Mouse (Mus musculus) hindbrain, embryonic 11.5 days (tissue): ENCODE data around the gene Hip1r. TPM values are rescaled to one million over a fixed set of nuclear protein-coding genes. Genes with fewer than 3 reads are reported as not detected.

Experiments
- ATAC-seq: fragments of 200-750 bp; cut with Nextera tagmentation; 2 replicates; pipeline ENCODE4 v1.8.0; 2017; ENCODE audit warnings: mild to moderate bottlenecking, moderate TSS enrichment, moderate library complexity; ENCODE audit not compliant: low FRiP score
- DNase-seq: peaks from one replicate; pipeline ENCODE4 v3.0.0-alpha.2; 2015; ENCODE audit warnings: low spot score
- H3K27ac ChIP-seq: fragments of 300-500 bp; sonication (generic); 2 replicates; pipeline ENCODE4 v1.5.1; 2014; ENCODE audit warnings: mild to moderate bottlenecking, low read depth, low read length
- H3K27me3 ChIP-seq: fragments of 300-500 bp; sonication (generic); 2 replicates; pipeline ENCODE4 v1.6.1; 2014; ENCODE audit warnings: mild to moderate bottlenecking, low read length, moderate library complexity, mixed read lengths; ENCODE audit not compliant: control insufficient read depth, insufficient read depth
- H3K36me3 ChIP-seq: fragments of 300-500 bp; sonication (generic); 2 replicates; pipeline ENCODE4 v1.6.1; 2014; ENCODE audit warnings: mild to moderate bottlenecking, low read length, moderate library complexity, mixed read lengths; ENCODE audit not compliant: control insufficient read depth, insufficient read depth
- H3K4me1 ChIP-seq: fragments of 300-500 bp; sonication (generic); replicated peaks from 2 replicates; pipeline ENCODE4 v1.6.1; 2014; ENCODE audit warnings: low read length, mixed read lengths; ENCODE audit not compliant: control insufficient read depth, insufficient read depth
- H3K4me2 ChIP-seq: fragments of 300-500 bp; sonication (generic); replicated peaks from 2 replicates; pipeline ENCODE4 v1.6.1; 2014; ENCODE audit warnings: mild to moderate bottlenecking, low read depth, low read length
- H3K4me3 ChIP-seq: fragments of 300-500 bp; sonication (generic); 2 replicates; pipeline ENCODE4 v1.5.1; 2014; ENCODE audit warnings: low read depth, low read length
- H3K9ac ChIP-seq: fragments of 300-500 bp; sonication (generic); 2 replicates; pipeline ENCODE4 v1.6.1; 2014; ENCODE audit warnings: low read depth, low read length
- H3K9me3 ChIP-seq: fragments of 300-500 bp; sonication (generic); 2 replicates; pipeline ENCODE4 v1.6.1; 2016; ENCODE audit warnings: low read length; ENCODE audit not compliant: control insufficient read depth
- WGBS: fragments of 180-500 bp; shearing (Covaris S2); extraction: QIAGEN DNeasy Blood & Tissue Kit; methylation state at CpG from one replicate; pipeline ENCODE4 v1.1.7; 2014; 5-methylcytosine and 5-hydroxymethylcytosine counted together
- polyA plus RNA-seq: library from polyadenylated mRNA; unstranded; fragments of >200 nt; fragmentation: Nextera tagmentation; extraction: Ambion mirVana; gene quantifications from 2 replicates; pipeline ENCODE4 v1.2.1, GENCODE M21; 2014

Hip1r gene
- polyA plus RNA-seq, 1 experiment from 2014 or later, result 6.0 TPM

DNA sequence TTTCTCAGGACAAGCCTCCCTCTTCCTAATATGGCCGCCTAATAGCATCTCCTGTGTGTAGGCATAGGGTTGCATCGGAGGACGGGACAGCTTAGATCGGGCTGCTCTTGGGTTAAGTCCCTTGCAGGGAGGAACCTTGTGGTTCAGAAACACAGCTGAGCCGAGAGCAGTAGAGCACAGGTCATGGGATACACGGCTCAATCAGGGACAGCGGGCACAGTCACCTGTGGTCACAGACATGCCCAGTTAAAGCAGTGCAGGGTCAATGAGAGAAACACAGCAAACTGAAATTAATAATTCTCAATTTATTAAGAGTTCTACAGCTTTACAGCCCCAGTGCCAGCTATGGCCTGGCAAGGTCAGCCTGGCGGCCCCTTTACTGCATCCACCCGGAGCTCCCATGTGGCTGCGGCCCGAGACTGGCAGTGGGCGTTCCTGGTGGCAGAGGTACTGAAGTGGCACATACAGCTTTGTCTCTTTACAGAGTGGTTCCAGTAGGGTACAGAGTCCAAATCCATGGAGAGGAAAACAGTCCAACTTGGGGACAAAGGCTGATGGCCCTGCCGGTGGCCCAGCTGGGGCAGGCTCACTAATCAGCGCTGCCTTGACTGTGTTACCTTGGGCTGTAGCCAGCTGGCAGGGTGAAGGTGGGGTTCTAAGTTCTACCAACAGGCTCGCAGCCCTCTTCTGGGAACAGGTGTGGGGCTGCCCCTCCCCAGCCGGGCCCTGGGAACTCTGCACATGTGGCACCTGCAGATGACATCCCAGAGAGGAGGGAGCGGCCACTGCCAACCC is 31.1 kb downstream of the Hip1r start:
- no peak for DNase-seq
- no peak overlapping the region for H3K4me2 ChIP-seq
- H3K4me3 ChIP-seq, result no peak overlapping the region
- no peaks in the 10 kb centered on the region for H3K9me3 ChIP-seq
- ATAC-seq, result no peak
- no peaks in the 10 kb centered on the region for H3K27me3 ChIP-seq
- no peak overlapping the region for H3K27ac ChIP-seq
- WGBS, result 95% methylated on average over 17 of the region's 17 CpGs
- H3K9ac ChIP-seq, result no peak overlapping the region
- peaks cover 10% of the 10 kb centered on the region; the same call in 1 of the 2 replicates for H3K36me3 ChIP-seq
- H3K4me1 ChIP-seq, result 0 out of 2 replicates have a peak, but pooled peaks cover 2% of the 10 kb centered on the region

DNA sequence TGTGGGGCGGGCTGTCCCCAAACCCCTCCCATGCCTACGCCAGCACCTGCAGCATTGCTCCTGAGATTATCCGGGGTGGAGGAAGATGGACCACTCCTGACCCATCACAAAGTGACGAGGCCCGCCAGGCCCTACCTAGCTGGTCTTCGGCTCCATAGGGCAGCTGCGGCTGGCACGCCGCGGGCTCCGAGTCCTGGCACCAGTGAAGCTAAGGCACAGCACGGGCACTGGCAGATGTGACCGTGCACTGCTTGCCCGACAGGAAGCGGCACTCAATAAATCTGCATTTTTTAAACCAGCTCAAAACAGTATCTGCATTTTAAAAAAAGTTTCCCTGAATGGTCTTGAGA is 31.7 kb downstream of the Hip1r start:
- Histone ChIP-seq H3K4me1 (0 out of 2 replicates have a peak, but pooled peaks cover 2% of the 10 kb centered on the region), H3K9ac (no peak overlapping the region), H3K4me2 (no peak overlapping the region), H3K4me3 (no peak overlapping the region), H3K27ac (no peak overlapping the region), H3K27me3 (no peaks in the 10 kb centered on the region), H3K36me3 (peaks cover 10% of the 10 kb centered on the region; the same call in 1 of the 2 replicates), H3K9me3 (no peaks in the 10 kb centered on the region)
- WGBS, result 93% methylated on average over 15 of the region's 15 CpGs
- ATAC-seq, result no peak
- no peak for DNase-seq

GRCm38 (mm10) chr5:124005591-124005990 is 32.2 kb downstream of the Hip1r start:
- 0 out of 2 replicates have a peak, but pooled peaks cover 2% of the 10 kb centered on the region for H3K4me1 ChIP-seq
- H3K4me3 ChIP-seq, result no peak overlapping the region
- H3K27me3 ChIP-seq, result no peaks in the 10 kb centered on the region
- no peaks in the 10 kb centered on the region for H3K9me3 ChIP-seq
- H3K4me2 ChIP-seq, result no peak overlapping the region
- DNase-seq (no peak), ATAC-seq (no peak)
- H3K36me3 ChIP-seq, result peaks cover 10% of the 10 kb centered on the region; the same call in 1 of the 2 replicates
- no peak overlapping the region for H3K9ac ChIP-seq
- 89% methylated on average over 11 of the region's 11 CpGs for WGBS
- H3K27ac ChIP-seq, result no peak overlapping the region

DNA sequence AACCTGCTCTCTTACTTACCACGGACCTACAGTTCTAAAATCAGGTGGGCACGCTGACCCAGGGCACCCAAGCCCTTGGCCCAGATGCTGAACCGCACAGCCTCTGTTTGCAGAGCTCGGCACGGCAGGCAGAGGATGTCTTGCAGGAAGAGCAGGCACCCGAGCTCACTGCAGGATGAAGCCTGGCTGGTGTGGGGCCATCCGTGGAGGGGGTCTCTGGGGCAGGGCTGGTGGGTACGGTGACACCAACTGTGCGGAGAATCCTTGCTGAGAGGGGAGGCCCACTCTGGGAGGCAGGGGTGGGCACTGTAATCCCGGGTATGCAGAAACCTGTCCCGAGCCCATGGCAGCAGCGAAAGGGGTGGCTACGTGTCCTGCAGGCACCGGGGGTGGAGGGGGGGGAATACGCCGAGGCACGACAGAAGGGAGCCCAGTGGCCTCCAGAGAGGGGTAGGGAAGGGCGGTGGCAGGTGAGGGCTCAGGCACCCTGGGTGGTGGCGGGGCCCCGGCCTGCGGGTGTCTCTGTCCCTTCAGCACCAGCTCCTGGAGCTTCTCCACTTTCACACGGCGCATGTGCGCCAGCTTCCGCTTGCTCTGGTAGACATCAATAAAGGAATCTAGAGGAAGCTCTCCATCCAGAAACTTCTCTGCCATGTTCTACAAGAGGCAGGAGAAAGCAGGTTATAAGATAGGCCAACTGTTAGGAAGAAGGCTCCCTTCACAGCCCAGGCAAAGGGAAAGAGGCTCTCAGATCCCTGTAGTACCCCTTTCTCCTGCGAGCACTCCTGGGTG is 32.9 kb downstream of the Hip1r start:
- no peak for DNase-seq
- H3K4me3 ChIP-seq, result no peak overlapping the region
- no peak overlapping the region for H3K9ac ChIP-seq
- H3K27me3 ChIP-seq, result no peaks in the 10 kb centered on the region
- no peaks in the 10 kb centered on the region for H3K9me3 ChIP-seq
- no peak overlapping the region for H3K27ac ChIP-seq
- ATAC-seq, result no peak
- WGBS, result 93% methylated on average over 23 of the region's 26 CpGs
- H3K36me3 ChIP-seq, result peaks cover 10% of the 10 kb centered on the region; the same call in 1 of the 2 replicates
- H3K4me1 ChIP-seq, result peaks cover 7% of the 10 kb centered on the region
- H3K4me2 ChIP-seq, result no peak overlapping the region

DNA sequence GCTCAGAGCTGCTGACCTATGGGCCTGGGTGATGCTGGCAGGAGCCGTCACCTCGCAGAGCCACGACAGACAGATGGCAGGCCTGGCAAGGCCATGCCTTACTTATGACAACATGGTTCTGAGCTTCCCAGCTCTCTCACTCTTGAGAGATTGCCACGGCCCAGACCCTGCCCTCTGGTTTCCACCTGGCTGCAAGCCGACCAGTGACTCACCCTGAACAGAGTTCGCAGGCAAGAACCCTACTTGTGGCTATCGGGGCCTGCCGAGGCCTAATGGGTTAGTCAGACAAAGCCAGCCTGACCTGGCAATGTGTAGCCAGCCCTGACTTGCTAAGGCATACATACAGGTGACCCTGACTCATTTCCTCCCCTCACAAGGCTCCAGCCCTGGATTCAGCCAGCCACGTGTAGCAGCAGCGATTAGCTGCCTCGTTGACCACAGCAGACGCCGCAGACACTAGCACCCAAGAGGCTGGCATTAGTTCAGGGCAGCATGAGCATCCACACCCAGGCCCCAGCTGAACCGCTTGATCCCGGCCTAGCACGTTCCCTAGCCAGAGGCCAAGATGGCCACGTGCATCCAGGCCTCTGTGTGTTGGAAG is 33.6 kb downstream of the Hip1r start:
- Histone ChIP-seq H3K36me3 (peaks cover 10% of the 10 kb centered on the region; the same call in 1 of the 2 replicates), H3K4me3 (no peak overlapping the region), H3K4me2 (no peak overlapping the region), H3K9me3 (no peaks in the 10 kb centered on the region), H3K27ac (no peak overlapping the region), H3K9ac (no peak overlapping the region), H3K4me1 (peaks cover 13% of the 10 kb centered on the region), H3K27me3 (no peaks in the 10 kb centered on the region)
- DNase-seq, result no peak
- no peak for ATAC-seq
- WGBS, result 89% methylated on average over 17 of the region's 17 CpGs

DNA sequence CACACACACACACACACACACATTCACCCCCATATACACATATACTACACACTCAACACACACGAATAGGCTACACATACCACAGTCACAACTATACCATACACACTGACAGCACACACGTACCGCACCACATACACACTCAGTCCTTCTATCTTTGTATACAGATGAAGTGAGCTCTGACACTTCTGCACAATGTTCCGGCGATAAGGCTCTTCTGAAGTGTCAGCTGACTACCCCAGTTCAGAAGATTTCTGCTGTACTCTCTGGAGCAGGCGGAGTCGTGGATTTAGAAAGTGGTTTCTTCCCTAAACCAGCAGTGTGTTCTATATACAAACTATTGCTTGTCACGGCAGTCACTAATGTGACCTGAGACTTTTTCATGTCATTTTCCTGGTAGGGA is 36.6 kb downstream of the Hip1r start:
- 92% methylated on average over 8 of the region's 8 CpGs for WGBS
- Histone ChIP-seq H3K4me2 (no peak overlapping the region), H3K9me3 (no peaks in the 10 kb centered on the region), H3K36me3 (peaks cover 10% of the 10 kb centered on the region; the same call in 1 of the 2 replicates), H3K4me1 (peaks cover 26% of the 10 kb centered on the region), H3K9ac (no peak overlapping the region), H3K27me3 (no peaks in the 10 kb centered on the region), H3K27ac (peak overlapping the region; percentile 85; the same call in 1 of the 2 replicates), H3K4me3 (no peak overlapping the region)
- DNase-seq, result no peak
- ATAC-seq, result no peak

DNA sequence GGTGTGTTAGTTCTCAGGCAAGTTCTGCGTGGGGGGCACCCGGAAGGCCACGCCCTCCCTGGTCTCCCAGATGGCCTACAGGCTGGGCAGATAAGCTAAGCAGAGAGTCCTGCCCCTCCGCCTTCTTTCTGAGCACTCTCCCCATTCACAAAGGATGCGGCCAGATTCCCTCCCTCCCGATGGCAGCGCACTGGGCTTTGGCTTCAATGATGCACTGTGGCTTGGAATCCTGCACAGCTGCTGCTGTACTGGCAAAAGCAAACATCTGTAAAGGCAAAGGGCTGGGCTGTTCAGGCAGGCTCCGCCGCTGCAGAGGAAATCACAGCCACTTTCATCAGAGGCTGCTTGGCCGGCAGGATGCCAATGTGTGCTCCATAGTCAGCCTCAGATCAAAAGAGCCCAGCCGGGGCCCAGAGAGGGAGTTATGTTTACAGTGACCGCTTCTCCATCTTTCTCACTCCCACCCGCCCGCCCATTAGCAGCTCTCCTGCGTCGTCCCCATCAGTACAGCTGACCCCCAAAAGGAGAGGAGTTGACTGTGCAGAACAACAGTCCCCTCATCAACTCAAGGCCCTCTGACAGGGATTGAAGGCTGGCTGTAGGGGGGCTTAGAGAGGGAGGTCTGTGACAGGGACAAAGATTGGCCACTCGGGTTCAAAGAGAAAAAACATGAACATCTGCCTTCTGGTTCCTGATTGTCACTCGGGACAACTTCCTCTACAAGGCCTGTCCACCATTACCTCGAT is 37.7 kb downstream of the Hip1r start:
- Histone ChIP-seq H3K27ac (peak overlapping the region; percentile 85), H3K4me1 (peaks cover 29% of the 10 kb centered on the region), H3K4me2 (peak overlapping the region; percentile 27), H3K9ac (peak overlapping the region; percentile 44), H3K9me3 (no peaks in the 10 kb centered on the region), H3K27me3 (no peaks in the 10 kb centered on the region), H3K4me3 (no peak overlapping the region), H3K36me3 (peaks cover 4% of the 10 kb centered on the region; the same call in 1 of the 2 replicates)
- WGBS, result 6% methylated on average over 19 of the region's 19 CpGs
- DNase-seq (peak; percentile 67), ATAC-seq (peak; percentile 58)

DNA sequence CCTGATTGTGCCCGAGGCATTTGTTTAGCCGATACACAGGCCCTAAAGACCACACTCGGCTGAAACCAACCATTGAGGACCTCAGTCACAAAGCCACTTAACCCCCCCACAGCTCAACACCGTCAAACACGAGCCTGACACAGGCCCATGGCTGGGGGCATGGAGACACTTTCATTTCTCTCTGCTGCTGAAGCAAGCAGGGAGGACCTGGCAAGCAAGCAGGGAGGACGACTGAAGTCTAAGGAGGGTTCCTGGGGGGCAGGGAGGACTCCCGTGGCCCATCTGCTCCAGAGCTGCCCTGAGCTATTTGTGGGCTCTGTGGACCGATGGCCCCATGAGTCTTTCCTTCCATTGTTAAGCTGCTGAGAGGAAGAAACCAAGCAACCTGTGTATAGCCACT is 38.5 kb downstream of the Hip1r start:
- Histone ChIP-seq H3K9ac (no peak overlapping the region; the same call in 1 of the 2 replicates), H3K27ac (peak overlapping the region; percentile 85), H3K9me3 (no peaks in the 10 kb centered on the region), H3K36me3 (no peaks in the 10 kb centered on the region; the same call in 1 of the 2 replicates), H3K4me1 (peaks cover 33% of the 10 kb centered on the region), H3K4me3 (no peak overlapping the region), H3K27me3 (no peaks in the 10 kb centered on the region), H3K4me2 (no peak overlapping the region)
- ATAC-seq (no peak), DNase-seq (peak; percentile 39)
- 12% methylated on average over 8 of the region's 8 CpGs for WGBS
